Mouse (Mus musculus): ENCODE measurements around the gene Prss36. TPM values are rescaled to one million over a fixed set of nuclear protein-coding genes. Genes with fewer than 3 reads are reported as not detected.

Prss36 gene
- polyA plus RNA-seq, 1 experiment, result 4.3 TPM

- H3K27ac ChIP-seq (ENCODE audit: control insufficient read depth, insufficient read depth, low read depth, low read length, poor library complexity), result no peak overlapping the region
- 67% methylated on average over 18 of the region's 18 CpGs for WGBS
- no peak for TF ChIP-seq CTCF (IDR thresholded peaks at IDR 0.05; ENCODE audit: control insufficient read depth, insufficient read depth, low read length)
- no peak for TF ChIP-seq POLR2A (IDR thresholded peaks at IDR 0.05; ENCODE audit: borderline replicate concordance, control insufficient read depth, low read depth, low read length)
- no peak overlapping the region for H3K4me3 ChIP-seq (replicated peaks; ENCODE audit: control insufficient read depth, low read depth, low read length)
- H3K4me1 ChIP-seq (ENCODE audit: control insufficient read depth, insufficient read depth, low read length), result no peaks in the 10 kb centered on the region; the same call in none of the 2 replicates
Measured at GRCm38 (mm10) chr7:127936216-127936884, 10.2 kb downstream of the Prss36 start.

GRCm38 (mm10) chr7:127935748-127936159, 10.8 kb downstream of the Prss36 start:
- under 1% methylated on average over 38 of the region's 38 CpGs for WGBS
- Histone ChIP-seq H3K27ac (ENCODE audit: control insufficient read depth, insufficient read depth, low read depth, low read length, poor library complexity) (peak overlapping the region; percentile 8; the same call in 1 of the 2 replicates), H3K4me1 (ENCODE audit: control insufficient read depth, insufficient read depth, low read length) (no peaks in the 10 kb centered on the region; the same call in none of the 2 replicates), H3K4me3 (replicated peaks; ENCODE audit: control insufficient read depth, low read depth, low read length) (peak overlapping the region; percentile 64)
- no peak for TF ChIP-seq CTCF (IDR thresholded peaks at IDR 0.05; ENCODE audit: control insufficient read depth, insufficient read depth, low read length)
- no peak for TF ChIP-seq POLR2A (IDR thresholded peaks at IDR 0.05; ENCODE audit: borderline replicate concordance, control insufficient read depth, low read depth, low read length)

DNA sequence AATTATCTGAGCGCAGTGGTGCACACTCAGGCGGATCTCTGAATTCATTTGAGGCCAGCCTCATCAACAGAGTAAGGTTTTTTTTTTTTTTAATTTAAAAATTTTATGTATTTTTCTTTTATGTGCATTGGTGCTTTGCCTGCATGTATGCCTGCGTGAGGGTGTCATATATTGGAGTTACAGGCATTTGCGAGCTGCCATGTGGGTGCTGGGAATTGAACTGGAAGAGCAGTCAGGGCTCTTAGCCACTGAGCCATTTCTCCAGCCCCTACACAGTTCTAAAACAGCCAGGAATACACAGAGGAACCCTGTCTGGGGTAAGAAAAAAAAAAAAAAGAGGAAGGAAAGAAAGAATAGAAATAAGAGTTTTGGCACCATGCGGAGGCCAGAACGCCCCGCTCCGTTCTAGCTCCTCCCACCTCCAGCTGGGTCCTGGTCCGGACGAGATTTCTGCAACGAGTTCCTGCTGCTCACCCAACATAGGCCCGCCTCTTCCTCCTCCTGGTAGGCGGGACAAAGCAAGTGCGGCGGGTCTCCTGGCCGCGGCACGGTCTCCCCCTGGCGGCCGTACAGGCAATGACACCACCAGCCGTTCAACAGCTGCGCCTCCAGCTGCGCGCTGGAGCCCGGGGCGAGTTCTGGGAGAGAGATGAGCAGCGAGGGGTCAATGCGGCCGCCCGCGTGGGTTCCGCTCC, 11.3 kb downstream of the Prss36 start:
- H3K4me1 ChIP-seq (ENCODE audit: control insufficient read depth, insufficient read depth, low read length), result no peaks in the 10 kb centered on the region; the same call in none of the 2 replicates
- peak overlapping the region; percentile 37; the same call in 1 of the 2 replicates for H3K27ac ChIP-seq (ENCODE audit: control insufficient read depth, insufficient read depth, low read depth, low read length, poor library complexity)
- peak; percentile 93 for TF ChIP-seq CTCF (IDR thresholded peaks at IDR 0.05; ENCODE audit: control insufficient read depth, insufficient read depth, low read length)
- no peak; the same call in 1 of the 2 replicates for TF ChIP-seq POLR2A (IDR thresholded peaks at IDR 0.05; ENCODE audit: borderline replicate concordance, control insufficient read depth, low read depth, low read length)
- H3K4me3 ChIP-seq (replicated peaks; ENCODE audit: control insufficient read depth, low read depth, low read length), result peak overlapping the region; percentile 64
- 5% methylated on average over 32 of the region's 32 CpGs for WGBS

DNA sequence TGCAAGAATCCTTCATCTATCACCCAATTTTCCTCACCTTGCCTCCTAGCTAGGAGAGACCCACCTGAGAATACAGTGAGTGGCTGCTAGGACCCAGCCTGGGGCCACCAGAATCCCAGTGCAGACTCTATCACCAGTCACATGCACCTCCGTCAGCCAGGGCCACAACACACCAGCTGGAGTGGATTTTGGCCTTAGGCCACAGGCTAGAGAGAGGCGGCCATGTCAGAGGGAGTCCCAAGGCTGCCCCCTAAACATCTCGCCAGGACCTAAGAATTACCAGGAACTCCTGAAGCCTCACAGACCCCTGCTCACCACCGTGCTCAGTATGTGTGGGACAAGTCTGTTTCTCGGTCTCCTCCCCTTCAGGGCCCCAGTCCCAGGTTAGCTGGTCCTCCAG, 12.4 kb downstream of the Prss36 start:
- TF ChIP-seq CTCF (IDR thresholded peaks at IDR 0.05; ENCODE audit: control insufficient read depth, insufficient read depth, low read length) (no peak), POLR2A (IDR thresholded peaks at IDR 0.05; ENCODE audit: borderline replicate concordance, control insufficient read depth, low read depth, low read length) (no peak)
- 82% methylated on average over 5 of the region's 5 CpGs for WGBS
- Histone ChIP-seq H3K27ac (ENCODE audit: control insufficient read depth, insufficient read depth, low read depth, low read length, poor library complexity) (no peak overlapping the region), H3K4me1 (ENCODE audit: control insufficient read depth, insufficient read depth, low read length) (no peaks in the 10 kb centered on the region; the same call in none of the 2 replicates), H3K4me3 (replicated peaks; ENCODE audit: control insufficient read depth, low read depth, low read length) (no peak overlapping the region)

GRCm38 (mm10) chr7:127932273-127933031, 14.1 kb downstream of the Prss36 start:
- Histone ChIP-seq H3K4me1 (ENCODE audit: control insufficient read depth, insufficient read depth, low read length) (no peaks in the 10 kb centered on the region), H3K4me3 (replicated peaks; ENCODE audit: control insufficient read depth, low read depth, low read length) (no peak overlapping the region), H3K27ac (ENCODE audit: control insufficient read depth, insufficient read depth, low read depth, low read length, poor library complexity) (no peak overlapping the region)
- WGBS, result 78% methylated on average over 13 of the region's 13 CpGs
- TF ChIP-seq CTCF (IDR thresholded peaks at IDR 0.05; ENCODE audit: control insufficient read depth, insufficient read depth, low read length), result no peak
- no peak for TF ChIP-seq POLR2A (IDR thresholded peaks at IDR 0.05; ENCODE audit: borderline replicate concordance, control insufficient read depth, low read depth, low read length)

- Histone ChIP-seq H3K4me3 (replicated peaks; ENCODE audit: control insufficient read depth, low read depth, low read length) (no peak overlapping the region), H3K27ac (ENCODE audit: control insufficient read depth, insufficient read depth, low read depth, low read length, poor library complexity) (0 out of 2 replicates have a peak overlapping the region, but pooled peaks have one; percentile 20), H3K4me1 (ENCODE audit: control insufficient read depth, insufficient read depth, low read length) (no peaks in the 10 kb centered on the region)
- 50% methylated on average over 13 of the region's 13 CpGs for WGBS
- TF ChIP-seq POLR2A (IDR thresholded peaks at IDR 0.05; ENCODE audit: borderline replicate concordance, control insufficient read depth, low read depth, low read length) (no peak), CTCF (IDR thresholded peaks at IDR 0.05; ENCODE audit: control insufficient read depth, insufficient read depth, low read length) (no peak)
Measured at GRCm38 (mm10) chr7:127931351-127932135, 15.0 kb downstream of the Prss36 start.

- 80% methylated on average over 5 of the region's 5 CpGs for WGBS
- no peak overlapping the region for H3K4me3 ChIP-seq (replicated peaks; ENCODE audit: control insufficient read depth, low read depth, low read length)
- H3K27ac ChIP-seq (ENCODE audit: control insufficient read depth, insufficient read depth, low read depth, low read length, poor library complexity), result no peak overlapping the region
- TF ChIP-seq POLR2A (IDR thresholded peaks at IDR 0.05; ENCODE audit: borderline replicate concordance, control insufficient read depth, low read depth, low read length), result no peak
- TF ChIP-seq CTCF (IDR thresholded peaks at IDR 0.05; ENCODE audit: control insufficient read depth, insufficient read depth, low read length), result no peak
- no peaks in the 10 kb centered on the region for H3K4me1 ChIP-seq (ENCODE audit: control insufficient read depth, insufficient read depth, low read length)
Measured at GRCm38 (mm10) chr7:127930636-127931035, 15.9 kb downstream of the Prss36 start.
